Mouse (Mus musculus): ENCODE results near the gene Esrp2. TPM values are rescaled to one million over a fixed set of nuclear protein-coding genes. Genes with fewer than 3 reads are reported as not detected.
A peak's percentile ranks its signal among the peaks of the same experiment; 100 is the strongest.

Gene Esrp2
- polyA plus RNA-seq, 1 experiment from 2014 or later: 30.2 TPM

GRCm38 (mm10) chr8:106163251-106163650 lies 26.5 kb upstream of the Esrp2 start:
- WGBS: 90% methylated on average over 9 of the region's 9 CpGs
- no peak for ATAC-seq
- H3K9ac ChIP-seq: no peak overlapping the region
- H3K4me2 ChIP-seq (replicated peaks): no peak overlapping the region
- no peak overlapping the region for H3K27ac ChIP-seq
- no peaks in the 10 kb centered on the region for H3K27me3 ChIP-seq (replicated peaks)
- no peaks in the 10 kb centered on the region for H3K9me3 ChIP-seq
- H3K4me1 ChIP-seq (replicated peaks): 0 out of 2 replicates have a peak, but pooled peaks cover 1% of the 10 kb centered on the region
- H3K36me3 ChIP-seq: peaks cover 9% of the 10 kb centered on the region
- no peak overlapping the region for H3K4me3 ChIP-seq (replicated peaks)

- peaks cover 9% of the 10 kb centered on the region for H3K36me3 ChIP-seq
- H3K4me2 ChIP-seq (replicated peaks): no peak overlapping the region
- H3K9ac ChIP-seq: no peak overlapping the region
- no peak overlapping the region for H3K27ac ChIP-seq
- no peak overlapping the region for H3K4me3 ChIP-seq (replicated peaks)
- no peaks in the 10 kb centered on the region for H3K9me3 ChIP-seq
- H3K27me3 ChIP-seq (replicated peaks): no peaks in the 10 kb centered on the region
- no peaks in the 10 kb centered on the region for H3K4me1 ChIP-seq (replicated peaks)
- no peak for ATAC-seq
- WGBS: 87% methylated on average over 6 of the region's 6 CpGs
Observed at GRCm38 (mm10) chr8:106159876-106160275, 23.1 kb upstream of the Esrp2 start.

DNA sequence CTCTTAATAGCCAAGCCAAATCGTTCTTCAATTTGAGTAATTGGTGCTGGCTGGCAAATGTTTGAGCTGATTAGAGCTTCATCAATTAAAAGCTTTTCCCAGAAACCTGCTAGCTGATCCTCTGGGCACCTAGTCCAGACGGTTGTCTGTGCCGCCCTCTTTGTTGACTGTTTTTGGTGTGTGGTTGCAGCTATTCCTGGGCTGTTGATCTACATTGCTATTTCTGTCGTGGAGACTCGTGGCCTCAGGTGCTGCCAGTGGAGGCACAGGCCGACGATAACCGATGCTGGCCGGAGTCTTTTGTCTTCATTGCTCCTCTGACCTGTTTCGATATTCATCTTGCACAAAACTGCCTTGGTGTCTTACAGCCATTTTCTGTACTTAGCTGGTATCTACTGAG lies 21.6 kb upstream of the Esrp2 start:
- Histone ChIP-seq H3K27ac (no peak overlapping the region), H3K27me3 (replicated peaks) (no peaks in the 10 kb centered on the region), H3K4me1 (replicated peaks) (no peaks in the 10 kb centered on the region), H3K36me3 (peaks cover 8% of the 10 kb centered on the region), H3K4me2 (replicated peaks) (no peak overlapping the region), H3K4me3 (replicated peaks) (no peak overlapping the region), H3K9me3 (no peaks in the 10 kb centered on the region), H3K9ac (no peak overlapping the region)
- 93% methylated on average over 10 of the region's 10 CpGs for WGBS
- no peak for ATAC-seq

GRCm38 (mm10) chr8:106157419-106157818 lies 20.6 kb upstream of the Esrp2 start:
- no peak for ATAC-seq
- peaks cover 3% of the 10 kb centered on the region for H3K36me3 ChIP-seq
- 65% methylated on average over 1 of the region's 1 CpGs for WGBS

GRCm38 (mm10) chr8:106152876-106153275 lies 16.1 kb upstream of the Esrp2 start:
- 64% methylated on average over 4 of the region's 4 CpGs for WGBS
- H3K27ac ChIP-seq: no peak overlapping the region
- peaks cover 6% of the 10 kb centered on the region; the same call in 1 of the 2 replicates for H3K4me1 ChIP-seq (replicated peaks)
- H3K36me3 ChIP-seq: no peaks in the 10 kb centered on the region
- H3K9ac ChIP-seq: no peak overlapping the region
- no peak for ATAC-seq
- no peaks in the 10 kb centered on the region for H3K9me3 ChIP-seq
- no peaks in the 10 kb centered on the region for H3K27me3 ChIP-seq (replicated peaks)
- H3K4me2 ChIP-seq (replicated peaks): no peak overlapping the region
- H3K4me3 ChIP-seq (replicated peaks): no peak overlapping the region

More at GRCm38 (mm10) chr8:106157419-106157818, 20.6 kb upstream of the Esrp2 start:
- no peak overlapping the region for H3K9ac ChIP-seq
- H3K4me1 ChIP-seq (replicated peaks): no peaks in the 10 kb centered on the region
- H3K4me3 ChIP-seq (replicated peaks): no peak overlapping the region
- no peak overlapping the region for H3K27ac ChIP-seq
- no peaks in the 10 kb centered on the region for H3K9me3 ChIP-seq
- H3K27me3 ChIP-seq (replicated peaks): no peaks in the 10 kb centered on the region
- H3K4me2 ChIP-seq (replicated peaks): no peak overlapping the region

DNA sequence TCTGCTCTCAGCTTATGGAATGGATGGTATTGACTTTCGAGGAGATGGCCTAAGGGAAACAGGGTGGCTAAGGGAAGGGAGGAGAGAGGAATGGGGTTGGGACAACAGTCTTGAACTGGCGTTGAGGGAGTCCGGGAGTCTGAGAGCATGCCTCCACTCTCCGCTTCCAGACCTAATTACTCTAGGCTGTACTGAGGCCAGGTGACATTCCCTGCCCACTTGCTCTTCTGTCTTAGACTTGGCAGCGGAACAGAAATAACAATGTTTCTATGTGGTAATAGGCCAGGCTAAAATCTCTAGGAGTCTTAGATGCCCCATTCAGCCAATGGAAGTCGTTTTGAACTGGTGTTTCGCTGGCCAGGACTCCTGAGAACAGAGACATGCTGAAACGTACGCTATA lies 14.3 kb upstream of the Esrp2 start:
- no peak overlapping the region for H3K27ac ChIP-seq
- H3K27me3 ChIP-seq (replicated peaks): no peaks in the 10 kb centered on the region
- peak overlapping the region; percentile 64 for H3K4me3 ChIP-seq (replicated peaks)
- no peak for ATAC-seq
- H3K4me1 ChIP-seq (replicated peaks): peaks cover 6% of the 10 kb centered on the region; the same call in 1 of the 2 replicates
- no peaks in the 10 kb centered on the region for H3K36me3 ChIP-seq
- 71% methylated on average over 9 of the region's 9 CpGs for whole genome bisulfite sequencing
- no peak overlapping the region for H3K9ac ChIP-seq
- H3K9me3 ChIP-seq: no peaks in the 10 kb centered on the region
- peak overlapping the region; percentile 72 for H3K4me2 ChIP-seq (replicated peaks)

GRCm38 (mm10) chr8:106150653-106151000 lies 13.9 kb upstream of the Esrp2 start:
- H3K4me2 ChIP-seq (replicated peaks): peak overlapping the region; percentile 72
- peak overlapping the region; percentile 54 for H3K9ac ChIP-seq
- no peaks in the 10 kb centered on the region for H3K27me3 ChIP-seq (replicated peaks)
- WGBS: 18% methylated on average over 8 of the region's 8 CpGs
- H3K4me3 ChIP-seq (replicated peaks): peak overlapping the region; percentile 64
- no peaks in the 10 kb centered on the region for H3K9me3 ChIP-seq
- peaks cover 6% of the 10 kb centered on the region; the same call in 1 of the 2 replicates for H3K4me1 ChIP-seq (replicated peaks)
- H3K36me3 ChIP-seq: no peaks in the 10 kb centered on the region
- no peak for ATAC-seq
- no peak overlapping the region for H3K27ac ChIP-seq

DNA sequence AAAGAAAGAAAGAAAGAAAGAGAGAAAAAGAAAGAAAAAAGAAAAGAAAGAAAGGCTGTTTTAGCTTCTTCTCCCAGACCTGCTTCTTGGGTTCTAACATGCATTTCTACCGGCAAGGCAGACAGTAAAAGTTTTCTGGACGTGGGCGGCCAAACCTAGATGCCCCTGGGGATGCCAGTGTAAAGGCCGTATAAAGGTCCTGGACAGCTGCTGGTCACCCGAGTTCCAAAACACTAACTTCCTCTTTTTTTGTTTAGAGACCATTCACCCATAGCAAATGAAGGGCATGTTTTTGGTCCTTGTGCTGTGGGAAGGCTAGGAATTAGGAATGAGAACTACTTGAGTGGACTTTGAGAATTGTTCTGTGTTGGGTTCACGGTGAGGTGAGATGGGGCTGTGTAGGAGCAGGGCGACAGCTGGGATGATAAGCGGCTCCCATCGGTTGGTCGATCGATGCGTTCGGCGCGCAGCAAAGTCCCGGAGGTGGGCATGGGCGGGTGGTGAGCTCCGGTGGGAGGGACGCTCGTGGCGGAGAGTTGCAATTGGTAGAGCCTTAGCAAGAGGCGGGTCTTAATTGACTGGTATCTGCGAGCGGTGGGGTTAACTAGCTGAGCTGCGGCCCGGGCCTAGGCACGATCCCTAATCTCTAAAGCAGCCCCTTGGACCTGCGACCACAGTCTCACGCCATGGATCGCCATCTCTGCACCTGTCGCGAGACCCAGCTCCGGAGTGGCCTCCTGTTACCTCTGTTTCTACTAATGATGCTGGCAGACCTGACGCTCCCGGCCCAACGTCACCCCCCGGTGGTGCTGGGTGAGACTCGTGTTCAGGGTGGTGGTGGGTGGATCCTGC lies 13.3 kb upstream of the Esrp2 start, which contains the start of gene Pla2g15:
Pla2g15 (plus strand) TSS at position 599 of the 852 bp plus-strand sequence.
- 1% methylated on average over 38 of the region's 38 CpGs for WGBS
- no peaks in the 10 kb centered on the region for H3K36me3 ChIP-seq
- peaks cover 6% of the 10 kb centered on the region; the same call in 1 of the 2 replicates for H3K4me1 ChIP-seq (replicated peaks)
- H3K9me3 ChIP-seq: no peaks in the 10 kb centered on the region
- peak within 1 kb of the TSS; percentile 72 for H3K4me2 ChIP-seq (replicated peaks)
- no peaks in the 10 kb centered on the region for H3K27me3 ChIP-seq (replicated peaks)
- peak within 1 kb of the TSS; percentile 64 for H3K4me3 ChIP-seq (replicated peaks)
- H3K9ac ChIP-seq: peak within 1 kb of the TSS; percentile 54
- H3K27ac ChIP-seq: no peak within 1 kb of the TSS
- ATAC-seq: peak; percentile 99

GRCm38 (mm10) chr8:106149025-106149424 lies 12.3 kb upstream of the Esrp2 start:
- Histone ChIP-seq H3K9ac (no peak overlapping the region), H3K27me3 (replicated peaks) (no peaks in the 10 kb centered on the region), H3K4me3 (replicated peaks) (no peak overlapping the region), H3K9me3 (no peaks in the 10 kb centered on the region), H3K27ac (no peak overlapping the region), H3K36me3 (no peaks in the 10 kb centered on the region), H3K4me2 (replicated peaks) (no peak overlapping the region), H3K4me1 (replicated peaks) (peaks cover 6% of the 10 kb centered on the region)
- no peak for ATAC-seq
- 88% methylated on average over 6 of the region's 6 CpGs for WGBS

GRCm38 (mm10) chr8:106147868-106148565 lies 11.2 kb upstream of the Esrp2 start:
- Histone ChIP-seq H3K27ac (no peak overlapping the region), H3K9me3 (no peaks in the 10 kb centered on the region), H3K4me2 (replicated peaks) (no peak overlapping the region), H3K4me1 (replicated peaks) (peaks cover 6% of the 10 kb centered on the region), H3K27me3 (replicated peaks) (no peaks in the 10 kb centered on the region), H3K4me3 (replicated peaks) (no peak overlapping the region), H3K36me3 (no peaks in the 10 kb centered on the region), H3K9ac (no peak overlapping the region)
- ATAC-seq: no peak
- 84% methylated on average over 6 of the region's 6 CpGs for WGBS

GRCm38 (mm10) chr8:106146014-106146413 lies 9.2 kb upstream of the Esrp2 start:
- no peaks in the 10 kb centered on the region for H3K36me3 ChIP-seq
- no peak for ATAC-seq

GRCm38 (mm10) chr8:106145331-106145730 lies 8.6 kb upstream of the Esrp2 start:
- H3K9ac ChIP-seq: no peak overlapping the region
- no peak overlapping the region for H3K27ac ChIP-seq
- no peak for ATAC-seq

More at GRCm38 (mm10) chr8:106146014-106146413, 9.2 kb upstream of the Esrp2 start:
- WGBS: 88% methylated on average over 4 of the region's 4 CpGs
- no peak overlapping the region for H3K4me3 ChIP-seq (replicated peaks)
- no peak overlapping the region for H3K4me2 ChIP-seq (replicated peaks)
- no peaks in the 10 kb centered on the region for H3K27me3 ChIP-seq (replicated peaks)
- H3K9me3 ChIP-seq: no peaks in the 10 kb centered on the region
- no peak overlapping the region for H3K9ac ChIP-seq
- no peak overlapping the region for H3K27ac ChIP-seq
- peaks cover 5% of the 10 kb centered on the region for H3K4me1 ChIP-seq (replicated peaks)

More at GRCm38 (mm10) chr8:106145331-106145730, 8.6 kb upstream of the Esrp2 start:
- no peaks in the 10 kb centered on the region for H3K9me3 ChIP-seq
- H3K4me1 ChIP-seq (replicated peaks): no peaks in the 10 kb centered on the region; the same call in 1 of the 2 replicates
- H3K36me3 ChIP-seq: no peaks in the 10 kb centered on the region
- WGBS: 62% methylated on average over 2 of the region's 2 CpGs
- H3K4me3 ChIP-seq (replicated peaks): no peak overlapping the region
- no peaks in the 10 kb centered on the region for H3K27me3 ChIP-seq (replicated peaks)
- no peak overlapping the region for H3K4me2 ChIP-seq (replicated peaks)

All from intestine, embryonic 15.5 days (tissue).